Mouse (Mus musculus): ENCODE results near the gene Scn1a. TPM values are rescaled to one million over a fixed set of nuclear protein-coding genes. Genes with fewer than 3 reads are reported as not detected.
A peak's percentile ranks its signal among the peaks of the same experiment; 100 is the strongest.

Gene Scn1a
- total RNA-seq, 2 experiments from 2014 or later: 114 to 121 TPM

DNA sequence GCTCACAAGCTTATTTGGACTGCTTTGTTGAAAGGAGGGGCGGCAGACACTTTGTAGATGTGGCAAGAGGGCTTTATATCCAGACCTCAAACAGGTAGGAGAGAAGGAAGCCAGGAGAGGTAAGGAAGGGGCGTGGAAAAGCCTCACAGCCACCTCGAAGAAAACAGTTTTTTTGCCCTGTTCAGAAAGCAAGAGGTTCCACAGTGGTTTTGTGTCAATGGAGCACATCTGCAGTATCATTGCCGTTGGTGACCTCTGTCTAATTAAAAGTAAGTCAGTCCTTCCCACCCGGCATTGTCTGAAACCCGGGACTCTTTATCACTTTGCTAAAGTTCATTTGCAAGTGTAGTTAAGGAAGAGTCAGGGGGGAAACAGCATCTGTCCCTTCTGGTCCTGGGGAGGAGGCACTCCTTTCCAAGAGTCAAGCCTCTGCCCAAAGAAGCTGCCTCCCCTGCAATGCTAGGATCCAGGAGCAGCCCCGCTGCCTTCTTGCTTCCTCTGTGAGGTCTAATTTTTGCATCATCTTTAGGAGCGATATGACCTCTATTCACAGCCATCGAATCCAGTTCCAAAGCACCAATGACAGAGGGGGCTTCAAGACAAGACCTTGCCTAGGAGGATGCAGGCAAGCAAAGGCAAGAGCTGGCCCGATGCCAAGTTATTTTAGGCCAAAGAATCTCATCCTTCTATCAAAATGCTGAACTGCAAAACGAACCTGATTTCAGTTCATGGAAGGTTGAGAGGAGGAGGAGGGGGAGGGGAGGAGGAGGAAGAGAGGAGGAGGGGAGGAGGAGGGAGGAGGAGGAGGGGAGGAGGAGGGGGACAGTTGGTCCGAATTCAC lies 31.5 kb downstream of the Scn1a start:
- DNase-seq (ENCODE audit: extremely low spot score in 1 of 2, low spot score in 2 of 2): peak; percentile 31 to 43
- no peak for TF ChIP-seq CTCF (IDR thresholded peaks at IDR 0.05)
- Histone ChIP-seq H3K27ac (peak overlapping the region; percentile 81), H3K4me3 (peak overlapping the region; percentile 61)
- intact Hi-C loops (cut with DNase I): loop anchor here (2.0 kb wide), 3 partner anchors 26 to 72 kb away; partner anchors contain the start of gene Scn1a

DNA sequence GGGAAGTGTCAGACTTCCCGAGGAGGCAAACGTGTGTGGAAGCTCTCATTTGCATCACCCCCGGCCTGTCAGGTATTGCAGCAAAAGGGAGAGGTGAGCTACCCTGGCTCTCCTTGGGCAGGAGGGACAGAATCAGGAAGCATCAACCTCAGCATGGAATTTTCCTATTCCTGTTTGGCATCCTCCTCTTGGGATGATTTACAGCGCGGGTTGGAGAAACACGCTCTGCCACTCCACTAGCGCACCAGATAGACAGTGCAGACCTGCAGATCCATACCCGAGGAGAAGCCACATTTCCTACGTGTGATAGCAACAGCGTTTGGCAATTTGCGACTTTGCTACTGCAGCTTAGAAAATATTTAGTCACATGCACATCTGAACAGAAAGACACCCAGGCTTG lies 32.2 kb downstream of the Scn1a start:
- no peak for TF ChIP-seq CTCF (IDR thresholded peaks at IDR 0.05)
- intact Hi-C loops (cut with DNase I): loop anchor here (2.0 kb wide), 3 partner anchors 26 to 72 kb away; partner anchors contain the start of gene Scn1a
- Histone ChIP-seq H3K27ac (peak overlapping the region; percentile 81), H3K4me3 (peak overlapping the region; percentile 61)
- DNase-seq (ENCODE audit: extremely low spot score in 1 of 2, low spot score in 2 of 2): peak; percentile 18 to 19

GRCm38 (mm10) chr2:66392586-66392985 lies 48.1 kb downstream of the Scn1a start:
- H3K4me3 ChIP-seq: no peak overlapping the region
- no peak overlapping the region for H3K27ac ChIP-seq
- intact Hi-C loops (cut with DNase I): no loop called here
- no peak for TF ChIP-seq CTCF (IDR thresholded peaks at IDR 0.05)
- DNase-seq (ENCODE audit: extremely low spot score in 1 of 2, low spot score in 2 of 2): no peak

- intact Hi-C loops (cut with DNase I): no loop called here
- Histone ChIP-seq H3K4me3 (no peak overlapping the region), H3K27ac (no peak overlapping the region)
- TF ChIP-seq CTCF (IDR thresholded peaks at IDR 0.05): no peak
- no peak for DNase-seq (ENCODE audit: extremely low spot score in 1 of 2, low spot score in 2 of 2)
These were observed 72.7 kb downstream of the Scn1a start for GRCm38 (mm10) chr2:66367957-66368356.

- intact Hi-C loops (cut with DNase I): loop anchor here (5.0 kb wide), 1 partner anchor 37 kb away; no protein-coding TSS in a partner anchor
- no peak for DNase-seq (ENCODE audit: extremely low spot score in 1 of 2, low spot score in 2 of 2)
- Histone ChIP-seq H3K4me3 (no peak overlapping the region), H3K27ac (peak overlapping the region; percentile 26)
- TF ChIP-seq CTCF (IDR thresholded peaks at IDR 0.05): no peak
These were observed 90.0 kb downstream of the Scn1a start for GRCm38 (mm10) chr2:66350590-66350989.

DNA sequence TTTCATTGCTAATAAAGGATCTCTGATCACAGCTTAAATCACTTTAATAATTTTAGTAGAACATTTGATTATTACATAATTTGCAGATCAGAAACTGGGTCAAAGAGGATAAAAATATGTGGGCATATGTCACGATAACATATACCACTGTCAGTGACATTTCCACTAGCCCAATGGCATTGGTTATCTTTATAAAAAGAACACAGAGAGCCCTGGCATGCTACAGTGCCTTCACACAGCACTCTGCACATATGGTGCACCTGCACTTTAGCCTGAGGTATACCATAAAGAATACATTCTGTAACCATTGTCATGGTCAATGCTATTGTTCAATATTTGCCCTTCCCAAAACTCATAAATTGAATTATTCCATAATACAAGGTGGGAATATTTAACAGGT lies 94.0 kb downstream of the Scn1a start:
- no peak for TF ChIP-seq CTCF (IDR thresholded peaks at IDR 0.05)
- no peak overlapping the region for H3K4me3 ChIP-seq
- no peak for DNase-seq (ENCODE audit: extremely low spot score in 1 of 2, low spot score in 2 of 2)
- H3K27ac ChIP-seq: no peak overlapping the region
- intact Hi-C loops (cut with DNase I): no loop called here

GRCm38 (mm10) chr2:66346181-66346580 lies 94.5 kb downstream of the Scn1a start:
- DNase-seq (ENCODE audit: extremely low spot score in 1 of 2, low spot score in 2 of 2): no peak
- H3K4me3 ChIP-seq: no peak overlapping the region
- H3K27ac ChIP-seq: peak overlapping the region; percentile 11; the same call in 1 of the 2 replicates
- no peak for TF ChIP-seq CTCF (IDR thresholded peaks at IDR 0.05)
- intact Hi-C loops (cut with DNase I): no loop called here

DNA sequence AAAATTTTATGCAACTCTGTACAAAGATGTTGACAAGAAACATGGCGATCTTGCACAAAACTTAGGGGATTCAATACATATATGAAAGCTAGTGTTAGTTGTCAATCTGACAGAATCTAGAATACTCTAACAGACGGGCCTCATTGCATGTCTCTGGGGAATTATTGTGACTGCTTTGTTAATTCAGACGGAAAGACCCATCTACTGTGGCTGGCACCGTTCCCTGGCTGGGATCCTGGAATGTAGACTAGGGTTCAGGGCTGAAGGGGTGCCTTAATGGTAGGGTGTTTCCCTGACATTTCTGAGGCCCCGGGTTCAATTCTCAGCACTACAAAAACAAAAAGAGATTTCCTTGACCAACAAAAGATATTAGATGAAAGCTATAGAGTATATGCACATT lies 103.2 kb downstream of the Scn1a start:
- intact Hi-C loops (cut with DNase I): loop anchor here (2.0 to 10.0 kb wide), 3 partner anchors 71 to 457 kb away; no protein-coding TSS in a partner anchor

GRCm38 (mm10) chr2:66336396-66336795 lies 104.2 kb downstream of the Scn1a start:
- TF ChIP-seq CTCF (IDR thresholded peaks at IDR 0.05): peak; percentile 60
- DNase-seq (ENCODE audit: extremely low spot score in 1 of 2, low spot score in 2 of 2): no peak
- intact Hi-C loops (cut with DNase I): loop anchor here (2.0 to 10.0 kb wide), 3 partner anchors 72 to 458 kb away; no protein-coding TSS in a partner anchor
- Histone ChIP-seq H3K27ac (no peak overlapping the region), H3K4me3 (no peak overlapping the region)

More for the DNA sequence above, 103.2 kb downstream of the Scn1a start:
- H3K27ac ChIP-seq: no peak overlapping the region
- DNase-seq (ENCODE audit: extremely low spot score in 1 of 2, low spot score in 2 of 2): no peak
- no peak overlapping the region for H3K4me3 ChIP-seq
- TF ChIP-seq CTCF (IDR thresholded peaks at IDR 0.05): no peak

GRCm38 (mm10) chr2:66272551-66272950 lies 168.1 kb downstream of the Scn1a start:
- intact Hi-C loops (cut with DNase I): no loop called here
- TF ChIP-seq CTCF (IDR thresholded peaks at IDR 0.05): no peak
- Histone ChIP-seq H3K4me3 (no peak overlapping the region), H3K27ac (no peak overlapping the region)
- DNase-seq (ENCODE audit: extremely low spot score in 1 of 2, low spot score in 2 of 2): no peak

- peak; percentile 96 for DNase-seq (ENCODE audit: extremely low spot score in 1 of 2, low spot score in 2 of 2)
- intact Hi-C loops (cut with DNase I): loop anchor here (1.0 to 2.0 kb wide), 3 partner anchors 154 to 544 kb away; no protein-coding TSS in a partner anchor
- peak; percentile 78 for TF ChIP-seq CTCF (IDR thresholded peaks at IDR 0.05)
- Histone ChIP-seq H3K4me3 (peak within 1 kb of the TSS; percentile 97), H3K27ac (peak within 1 kb of the TSS; percentile 86)
These were observed 184.2 kb downstream of the Scn1a start, which contains the start of gene Ttc21b for GRCm38 (mm10) chr2:66256220-66257131. Ttc21b (minus strand) TSS chr2:66256617.
